Mouse (Mus musculus): ENCODE results near the gene Faim. TPM values are rescaled to one million over a fixed set of nuclear protein-coding genes. Genes with fewer than 3 reads are reported as not detected.

The Faim gene
- total and polyA plus RNA-seq, 3 experiments: 24.0 to 86.6 (median 24.7) TPM

GRCm38 (mm10) chr9:99009069-99009897, 23.1 kb downstream of the Faim start:
- Histone ChIP-seq H3K4me1 (ENCODE audit: insufficient read depth, low read depth, low read length) (peaks cover 5% of the 10 kb centered on the region; the same call in 1 of the 2 replicates), H3K4me3 (ENCODE audit: low read depth, low read length) (no peak overlapping the region; the same call in 1 of the 2 replicates), H3K9me3 (replicated peaks) (no peaks in the 10 kb centered on the region), H3K36me3 (replicated peaks) (no peaks in the 10 kb centered on the region), H3K27me3 (ENCODE audit: insufficient read depth, low read length) (no peaks in the 10 kb centered on the region)
- no peak for DNase-seq (ENCODE audit: low spot score)
- TF ChIP-seq TAL1 (conservative IDR thresholded peaks at IDR 0.05; ENCODE audit: low read depth, low read length) (no peak), POLR2AphosphoS5 (IDR thresholded peaks at IDR 0.05; ENCODE audit: insufficient replicate concordance, low read depth, low read length) (no peak), CTCF (IDR thresholded peaks at IDR 0.05; ENCODE audit: low read depth, low read length) (no peak), GATA1 (IDR thresholded peaks at IDR 0.05; ENCODE audit: borderline replicate concordance, low read length) (no peak), GATA2 (IDR thresholded peaks at IDR 0.05; ENCODE audit: borderline replicate concordance, low read depth, low read length) (no peak)
- ATAC-seq (ENCODE audit: extremely low read depth, insufficient number of reproducible peaks, low FRiP score, poor library complexity, severe bottlenecking): no peak

- no peak for TF ChIP-seq POLR2AphosphoS5 (IDR thresholded peaks at IDR 0.05; ENCODE audit: insufficient replicate concordance, low read depth, low read length)
- TF ChIP-seq CTCF (IDR thresholded peaks at IDR 0.05; ENCODE audit: low read depth, low read length): no peak
- no peak for TF ChIP-seq GATA1 (IDR thresholded peaks at IDR 0.05; ENCODE audit: borderline replicate concordance, low read length)
- no peak for TF ChIP-seq GATA2 (IDR thresholded peaks at IDR 0.05; ENCODE audit: borderline replicate concordance, low read depth, low read length)
- no peak for TF ChIP-seq TAL1 (conservative IDR thresholded peaks at IDR 0.05; ENCODE audit: low read depth, low read length)
- DNase-seq (ENCODE audit: low spot score) (no peak), ATAC-seq (ENCODE audit: extremely low read depth, insufficient number of reproducible peaks, low FRiP score, poor library complexity, severe bottlenecking) (no peak)
- Histone ChIP-seq H3K4me3 (ENCODE audit: low read depth, low read length) (no peak overlapping the region; the same call in 1 of the 2 replicates), H3K9me3 (replicated peaks) (no peaks in the 10 kb centered on the region), H3K36me3 (replicated peaks) (no peaks in the 10 kb centered on the region), H3K27me3 (ENCODE audit: insufficient read depth, low read length) (peaks cover 2% of the 10 kb centered on the region; the same call in 1 of the 2 replicates), H3K4me1 (ENCODE audit: insufficient read depth, low read depth, low read length) (peaks cover 5% of the 10 kb centered on the region; the same call in 1 of the 2 replicates)
Measured at GRCm38 (mm10) chr9:99009898-99010199, 23.7 kb downstream of the Faim start.

GRCm38 (mm10) chr9:99016301-99016700, 30.1 kb downstream of the Faim start:
- TF ChIP-seq GATA1 (IDR thresholded peaks at IDR 0.05; ENCODE audit: borderline replicate concordance, low read length) (no peak), TAL1 (conservative IDR thresholded peaks at IDR 0.05; ENCODE audit: low read depth, low read length) (no peak), CTCF (IDR thresholded peaks at IDR 0.05; ENCODE audit: low read depth, low read length) (no peak), POLR2AphosphoS5 (IDR thresholded peaks at IDR 0.05; ENCODE audit: insufficient replicate concordance, low read depth, low read length) (no peak), GATA2 (IDR thresholded peaks at IDR 0.05; ENCODE audit: borderline replicate concordance, low read depth, low read length) (no peak)
- ATAC-seq (ENCODE audit: extremely low read depth, insufficient number of reproducible peaks, low FRiP score, poor library complexity, severe bottlenecking) (no peak), DNase-seq (ENCODE audit: low spot score) (no peak)
- Histone ChIP-seq H3K4me1 (ENCODE audit: insufficient read depth, low read depth, low read length) (no peaks in the 10 kb centered on the region), H3K9me3 (replicated peaks) (no peaks in the 10 kb centered on the region), H3K36me3 (replicated peaks) (no peaks in the 10 kb centered on the region), H3K4me3 (ENCODE audit: low read depth, low read length) (no peak overlapping the region), H3K27me3 (ENCODE audit: insufficient read depth, low read length) (peaks cover 14% of the 10 kb centered on the region)

- Histone ChIP-seq H3K27me3 (ENCODE audit: insufficient read depth, low read length) (peaks cover 14% of the 10 kb centered on the region), H3K9me3 (replicated peaks) (no peaks in the 10 kb centered on the region), H3K36me3 (replicated peaks) (no peaks in the 10 kb centered on the region), H3K4me3 (ENCODE audit: low read depth, low read length) (no peak overlapping the region), H3K4me1 (ENCODE audit: insufficient read depth, low read depth, low read length) (no peaks in the 10 kb centered on the region)
- DNase-seq (ENCODE audit: low spot score) (no peak), ATAC-seq (ENCODE audit: extremely low read depth, insufficient number of reproducible peaks, low FRiP score, poor library complexity, severe bottlenecking) (no peak)
- TF ChIP-seq GATA1 (IDR thresholded peaks at IDR 0.05; ENCODE audit: borderline replicate concordance, low read length): no peak
- TF ChIP-seq TAL1 (conservative IDR thresholded peaks at IDR 0.05; ENCODE audit: low read depth, low read length): no peak
- TF ChIP-seq GATA2 (IDR thresholded peaks at IDR 0.05; ENCODE audit: borderline replicate concordance, low read depth, low read length): no peak
- TF ChIP-seq POLR2AphosphoS5 (IDR thresholded peaks at IDR 0.05; ENCODE audit: insufficient replicate concordance, low read depth, low read length): no peak
- TF ChIP-seq CTCF (IDR thresholded peaks at IDR 0.05; ENCODE audit: low read depth, low read length): no peak
Measured at GRCm38 (mm10) chr9:99016759-99017158, 30.6 kb downstream of the Faim start.

GRCm38 (mm10) chr9:99017679-99018078, 31.5 kb downstream of the Faim start:
- TF ChIP-seq POLR2AphosphoS5 (IDR thresholded peaks at IDR 0.05; ENCODE audit: insufficient replicate concordance, low read depth, low read length): no peak
- no peak for TF ChIP-seq GATA2 (IDR thresholded peaks at IDR 0.05; ENCODE audit: borderline replicate concordance, low read depth, low read length)
- TF ChIP-seq TAL1 (conservative IDR thresholded peaks at IDR 0.05; ENCODE audit: low read depth, low read length): no peak
- TF ChIP-seq CTCF (IDR thresholded peaks at IDR 0.05; ENCODE audit: low read depth, low read length): no peak
- Histone ChIP-seq H3K4me1 (ENCODE audit: insufficient read depth, low read depth, low read length) (no peaks in the 10 kb centered on the region), H3K36me3 (replicated peaks) (no peaks in the 10 kb centered on the region), H3K9me3 (replicated peaks) (no peaks in the 10 kb centered on the region), H3K4me3 (ENCODE audit: low read depth, low read length) (no peak overlapping the region), H3K27me3 (ENCODE audit: insufficient read depth, low read length) (peaks cover 14% of the 10 kb centered on the region)
- DNase-seq (ENCODE audit: low spot score) (no peak), ATAC-seq (ENCODE audit: extremely low read depth, insufficient number of reproducible peaks, low FRiP score, poor library complexity, severe bottlenecking) (no peak)

- no peaks in the 10 kb centered on the region for H3K4me1 ChIP-seq (ENCODE audit: insufficient read depth, low read depth, low read length)
- TF ChIP-seq POLR2AphosphoS5 (IDR thresholded peaks at IDR 0.05; ENCODE audit: insufficient replicate concordance, low read depth, low read length): no peak
- no peak for TF ChIP-seq GATA2 (IDR thresholded peaks at IDR 0.05; ENCODE audit: borderline replicate concordance, low read depth, low read length)
- peaks cover 14% of the 10 kb centered on the region; the same call in 1 of the 2 replicates for H3K27me3 ChIP-seq (ENCODE audit: insufficient read depth, low read length)
- no peaks in the 10 kb centered on the region for H3K36me3 ChIP-seq (replicated peaks)
- no peak for DNase-seq (ENCODE audit: low spot score)
- no peaks in the 10 kb centered on the region for H3K9me3 ChIP-seq (replicated peaks)
- ATAC-seq (ENCODE audit: extremely low read depth, insufficient number of reproducible peaks, low FRiP score, poor library complexity, severe bottlenecking): no peak
- no peak overlapping the region for H3K4me3 ChIP-seq (ENCODE audit: low read depth, low read length)
Measured at GRCm38 (mm10) chr9:99021166-99021565, 35.0 kb downstream of the Faim start.
